Mouse (Mus musculus) monocyte, adult 2 months (primary cell): ENCODE measurements around the gene Syna.

Experiments used
- DNase-seq, 2 experiments: peaks; one replicate each; pipeline ENCODE4 v3.0.0; 2022; ENCODE audit warnings: low spot score in 2 of 2, low read depth in 1 of 2

Gene Syna

DNA sequence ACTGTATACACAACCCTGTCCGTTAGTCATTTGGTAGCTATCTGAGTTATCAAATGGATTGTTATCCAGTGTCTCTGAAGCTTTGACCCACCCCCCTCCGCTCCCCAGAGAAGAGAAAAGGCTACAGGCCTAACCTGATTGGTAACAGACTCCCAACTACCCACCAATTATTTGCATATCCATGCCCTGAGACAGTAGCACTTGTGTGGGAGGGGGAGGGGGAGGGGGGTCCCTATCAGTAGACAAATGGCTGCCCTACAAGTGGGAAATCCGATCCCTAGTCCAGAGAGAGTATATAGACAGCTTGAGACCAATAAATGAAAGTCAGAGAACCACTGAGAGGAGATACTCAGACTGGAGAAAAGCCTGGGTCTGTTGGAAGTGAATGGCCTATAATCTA lies 8.1 kb upstream of the Syna start:
- DNase-seq = no peak

- no peak for DNase-seq
Observed at GRCm38 (mm10) chr5:134567445-134567844, 7.5 kb upstream of the Syna start.

- DNase-seq = no peak
Observed at GRCm38 (mm10) chr5:134565696-134566095, 5.7 kb upstream of the Syna start.

DNA sequence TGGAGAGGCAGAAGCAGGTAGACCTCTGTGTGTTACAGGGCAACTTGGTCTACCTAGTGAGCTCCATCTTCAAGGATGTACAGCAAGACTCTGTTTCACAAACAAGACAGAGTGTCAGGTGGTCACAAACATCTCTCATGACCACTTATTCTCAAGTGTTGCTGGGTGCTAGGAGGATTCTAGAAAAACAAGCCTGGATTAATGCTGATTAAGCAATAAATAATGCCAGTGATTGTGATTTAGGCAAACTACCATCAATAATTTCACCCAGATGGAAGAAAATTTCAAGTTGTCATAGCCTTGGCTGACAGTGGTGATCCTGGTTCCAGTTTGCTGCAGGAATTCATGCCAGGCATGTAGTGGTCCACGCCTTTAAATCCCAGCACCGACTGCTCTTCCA lies 4.3 kb upstream of the Syna start:
- no peak for DNase-seq

GRCm38 (mm10) chr5:134560450-134561171 lies 640 bp upstream of the Syna start:
- no peak for DNase-seq

- DNase-seq = no peak
Observed at GRCm38 (mm10) chr5:134555463-134556164, 4.4 kb downstream of the Syna start.

DNA sequence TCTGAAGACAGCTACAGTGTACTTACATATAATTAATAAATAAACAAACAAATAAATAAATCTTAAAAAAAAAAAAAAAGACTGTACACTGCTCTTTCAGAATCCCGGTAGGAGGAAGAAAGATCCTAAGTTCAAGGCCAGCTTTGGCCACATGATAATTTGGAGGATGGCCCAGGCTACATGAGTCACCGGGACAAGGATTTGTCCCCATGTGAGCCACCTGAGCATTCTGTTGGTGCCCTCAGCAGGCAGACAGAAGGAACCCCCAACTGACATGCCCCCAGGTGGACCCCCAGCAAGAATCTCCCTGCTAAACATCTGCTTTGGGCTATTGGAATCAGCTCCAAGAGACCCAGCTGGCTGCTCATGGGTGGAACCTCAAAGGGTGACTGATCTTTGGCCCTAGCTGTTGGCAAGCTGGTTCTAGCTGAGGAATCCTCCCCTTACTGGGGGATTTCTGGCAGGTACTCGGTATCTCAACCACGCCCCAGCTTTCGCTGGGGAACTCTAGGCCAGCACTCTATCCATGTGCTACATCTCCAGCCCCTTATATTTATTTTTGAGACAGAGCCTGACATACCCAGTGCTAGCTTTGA lies 5.9 kb downstream of the Syna start:
- DNase-seq = no peak

GRCm38 (mm10) chr5:134552110-134552972 lies 7.6 kb downstream of the Syna start, which contains the start of gene Clip2:
Gene Clip2 (minus strand): TSS chr5:134552434.
- DNase-seq = peak; percentile 54 to 80

DNA sequence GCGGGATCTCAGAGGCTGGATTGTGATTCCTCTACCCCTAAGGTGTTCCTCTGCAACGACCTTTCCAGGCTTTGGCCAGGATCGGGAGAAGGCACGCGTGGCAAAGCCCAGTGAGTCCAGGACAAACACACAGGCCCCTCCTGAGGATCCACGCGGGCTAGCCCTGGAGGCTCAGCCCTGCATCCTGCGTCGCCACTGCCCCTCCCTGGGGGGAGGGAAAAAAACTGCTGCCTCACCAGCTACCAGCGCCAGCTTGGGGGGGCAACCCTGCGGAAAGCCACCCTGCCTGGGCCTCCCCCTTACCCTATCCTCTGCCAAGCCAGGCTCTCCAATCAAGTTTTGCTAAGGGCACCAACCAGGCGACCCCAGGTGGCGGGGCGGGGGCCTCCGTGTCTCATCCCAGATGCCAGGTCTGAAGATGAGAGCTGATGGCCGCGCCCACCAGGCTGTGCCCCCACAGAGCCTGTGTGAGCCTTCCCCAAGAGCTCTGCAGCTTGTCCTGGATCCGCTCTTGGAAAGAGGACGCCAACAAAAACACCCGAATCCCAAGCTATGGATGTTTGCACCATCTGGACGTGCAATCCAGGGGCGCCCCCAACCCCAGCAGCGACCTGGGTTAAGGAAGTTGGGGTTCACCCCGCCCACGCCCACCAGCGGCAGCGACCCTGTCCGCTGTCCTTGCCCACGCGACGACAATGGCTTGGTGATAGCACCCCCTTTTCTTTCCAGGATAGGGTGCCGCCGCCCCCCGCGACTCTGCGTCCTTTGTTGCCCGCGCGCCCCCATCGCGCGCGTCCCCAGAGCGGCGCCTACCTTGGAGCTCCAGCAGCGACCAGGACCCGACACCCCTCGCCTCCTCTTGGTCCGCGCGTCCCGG lies 8.5 kb downstream of the Syna start:
- DNase-seq = no peak

DNA sequence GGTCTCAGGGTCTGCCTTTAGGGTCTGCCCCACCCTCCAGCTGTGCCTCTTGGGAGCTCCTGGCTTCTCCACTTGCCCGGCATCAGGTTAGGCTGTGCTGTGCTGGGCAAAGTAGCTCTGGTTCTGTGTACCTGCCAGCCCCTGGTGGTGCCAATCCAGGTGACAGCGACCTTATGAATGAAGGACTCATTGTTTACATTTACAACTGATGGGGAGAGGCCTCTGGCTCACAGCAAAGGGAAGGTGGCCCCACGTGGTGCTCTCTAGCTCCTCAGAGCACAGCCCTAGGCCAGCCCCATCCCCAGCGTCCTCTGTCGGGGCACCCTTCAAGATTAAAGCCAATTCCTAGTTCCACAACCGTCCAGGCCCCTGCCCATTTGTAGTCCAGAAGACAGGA lies 9.1 kb downstream of the Syna start:
- DNase-seq = no peak

GRCm38 (mm10) chr5:134549640-134550168 lies 10.3 kb downstream of the Syna start:
- DNase-seq = no peak

DNA sequence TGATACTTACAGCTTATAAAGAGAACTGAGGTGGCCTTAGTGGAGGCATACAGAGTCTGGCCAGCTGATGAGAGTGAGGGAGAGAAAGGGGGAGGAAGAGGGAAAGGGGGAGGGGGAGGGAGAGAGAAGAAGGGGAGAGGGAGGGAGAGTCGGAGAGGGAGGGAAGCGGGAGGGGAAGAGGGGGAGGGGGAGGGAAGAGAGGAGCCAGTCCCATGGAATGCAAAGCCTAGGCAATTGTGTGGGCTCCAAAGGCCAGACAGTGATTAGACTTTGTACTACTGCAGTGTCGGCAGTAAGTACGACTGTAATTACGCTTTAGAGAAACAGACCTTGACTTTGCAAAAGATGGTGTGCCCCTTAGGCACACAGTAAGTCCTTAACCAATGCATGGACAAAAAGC lies 11.7 kb downstream of the Syna start:
- DNase-seq = no peak

DNA sequence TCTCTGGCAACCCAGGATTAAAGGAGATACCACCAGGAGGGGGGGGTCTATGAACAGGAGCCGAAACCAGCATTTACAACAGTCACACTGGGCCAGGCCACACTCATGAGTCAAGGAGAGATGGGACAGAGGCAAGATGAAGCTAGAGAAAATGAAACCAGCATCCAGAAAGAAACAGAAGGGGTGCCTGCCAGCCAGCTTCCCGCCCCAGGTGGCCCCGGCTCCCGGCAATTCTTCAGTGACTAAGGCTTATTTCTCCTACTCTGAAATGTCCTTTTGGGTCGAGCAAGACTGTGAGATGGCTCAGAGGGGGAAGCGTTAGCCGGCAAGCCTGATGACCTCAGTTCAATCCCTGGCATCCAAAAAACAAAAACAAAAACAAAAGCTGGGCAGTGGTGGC lies 13.2 kb downstream of the Syna start:
- no peak for DNase-seq

- DNase-seq = no peak
Observed at GRCm38 (mm10) chr5:134545242-134545629, 14.7 kb downstream of the Syna start.

GRCm38 (mm10) chr5:134544516-134545241 lies 15.3 kb downstream of the Syna start:
- DNase-seq = no peak

DNA sequence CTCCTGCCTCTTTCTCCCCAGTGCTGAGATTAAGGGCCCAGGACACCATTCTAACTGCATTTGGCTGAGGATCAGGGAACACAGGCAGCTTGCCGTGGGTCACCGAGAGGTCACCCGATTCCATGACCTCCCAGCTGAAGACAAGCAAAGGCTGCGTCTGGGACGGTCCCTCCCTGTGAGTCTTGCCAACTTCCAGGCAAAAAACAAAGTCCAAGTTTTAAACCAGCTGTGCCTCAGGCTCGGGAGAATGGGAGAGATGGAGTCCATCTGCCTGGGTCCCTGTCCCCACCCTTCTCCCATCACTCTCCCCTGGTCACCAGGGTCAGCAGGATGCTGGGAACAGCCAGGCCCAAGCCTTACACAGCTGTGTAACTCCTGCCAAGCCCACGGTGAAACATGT lies 18.3 kb downstream of the Syna start:
- DNase-seq = no peak

- no peak for DNase-seq
Observed at GRCm38 (mm10) chr5:134540881-134541280, 19.1 kb downstream of the Syna start.

- no peak for DNase-seq
Observed at GRCm38 (mm10) chr5:134539891-134540290, 20.1 kb downstream of the Syna start.

DNA sequence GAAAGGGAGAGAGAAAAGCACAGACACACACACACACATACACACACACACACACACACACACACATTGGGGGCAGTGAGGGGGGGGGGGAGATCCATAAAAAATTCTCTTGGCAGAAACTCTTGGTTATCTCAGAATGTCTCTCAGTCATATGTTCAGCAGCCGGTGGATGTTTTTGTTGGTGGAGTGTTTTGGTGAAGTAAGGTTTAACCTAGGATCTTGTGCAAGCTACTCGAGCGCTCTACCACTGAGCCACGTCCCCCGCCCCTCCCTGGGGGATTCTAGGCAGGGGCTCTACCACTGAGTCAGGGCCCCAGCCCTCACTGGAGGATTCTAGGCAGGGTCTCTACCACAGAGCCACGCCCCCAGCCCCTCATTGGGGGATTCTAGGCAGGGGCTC lies 23.9 kb downstream of the Syna start:
- DNase-seq = no peak

GRCm38 (mm10) chr5:134532417-134532816 lies 27.6 kb downstream of the Syna start:
- peak; percentile 63 to 74 for DNase-seq
